Mouse (Mus musculus) fat pad, adult 2 months (tissue): Measurements from ENCODE around the gene Deaf1.

Experiments used
- DNase-seq: peaks from one replicate; pipeline ENCODE4 v3.0.0-alpha.2; 2011; ENCODE audit warnings: low read depth, low spot score; ENCODE audit errors: extremely low read depth

Deaf1 gene

GRCm38 (mm10) chr7:141327469-141328372 is at the start of gene Deaf1, which contains the start of gene Tmem80:
Gene Deaf1 (minus strand): TSS chr7:141327690.
Gene Tmem80 (plus strand): TSS chr7:141327739.
- DNase-seq: peak; percentile 55

- no peak for DNase-seq
Observed at GRCm38 (mm10) chr7:141374399-141374798, 46.9 kb upstream of the Deaf1 start.

GRCm38 (mm10) chr7:141373611-141374010 is 46.1 kb upstream of the Deaf1 start:
- no peak for DNase-seq

- DNase-seq: no peak
Observed at GRCm38 (mm10) chr7:141371942-141372595, 44.6 kb upstream of the Deaf1 start.

GRCm38 (mm10) chr7:141369918-141370317 is 42.4 kb upstream of the Deaf1 start:
- no peak for DNase-seq

- no peak for DNase-seq
Observed at GRCm38 (mm10) chr7:141367358-141367757, 39.9 kb upstream of the Deaf1 start.

GRCm38 (mm10) chr7:141365049-141365445 is 37.6 kb upstream of the Deaf1 start:
- no peak for DNase-seq

- no peak for DNase-seq
Observed at GRCm38 (mm10) chr7:141364349-141365048, 37.0 kb upstream of the Deaf1 start.

GRCm38 (mm10) chr7:141363752-141364125 is 36.2 kb upstream of the Deaf1 start:
- DNase-seq: no peak

- DNase-seq: no peak
Observed at GRCm38 (mm10) chr7:141363106-141363751, 35.7 kb upstream of the Deaf1 start.

GRCm38 (mm10) chr7:141361510-141361909 is 34.0 kb upstream of the Deaf1 start:
- DNase-seq: no peak

- no peak for DNase-seq
Observed at GRCm38 (mm10) chr7:141356971-141357370, 29.5 kb upstream of the Deaf1 start.

GRCm38 (mm10) chr7:141355626-141356326 is 28.3 kb upstream of the Deaf1 start:
- DNase-seq: no peak

- no peak for DNase-seq
Observed at GRCm38 (mm10) chr7:141355051-141355450, 27.6 kb upstream of the Deaf1 start.

GRCm38 (mm10) chr7:141351061-141351460 is 23.6 kb upstream of the Deaf1 start:
- DNase-seq: no peak

- no peak for DNase-seq
Observed at GRCm38 (mm10) chr7:141344787-141345186, 17.3 kb upstream of the Deaf1 start.

- DNase-seq: no peak
Observed at GRCm38 (mm10) chr7:141343696-141344095, 16.2 kb upstream of the Deaf1 start.

GRCm38 (mm10) chr7:141343230-141343629 is 15.7 kb upstream of the Deaf1 start:
- no peak for DNase-seq

GRCm38 (mm10) chr7:141341689-141342226 is 14.3 kb upstream of the Deaf1 start:
- DNase-seq: no peak

- no peak for DNase-seq
Observed at GRCm38 (mm10) chr7:141340476-141340875, 13.0 kb upstream of the Deaf1 start.
